Mouse (Mus musculus) heart, adult 2 months (tissue): Measurements from ENCODE around the gene Gm13889.

Experiments
- CTCF ChIP-seq: fragments of 200-600 bp; IDR thresholded peaks from 2 replicates; pipeline ENCODE4 v1.8.1; 2022; ENCODE audit warnings: antibody characterized with exemption, mild to moderate bottlenecking, moderate library complexity
- EP300 ChIP-seq: fragments of 200-500 bp; IDR thresholded peaks from 2 replicates; pipeline ENCODE4 v1.6.1; 2011; ENCODE audit warnings: low read depth, low read length, control low read depth; ENCODE audit not compliant: insufficient read depth

GRCm38 (mm10) chr2:93944855-93945254 is 12.1 kb downstream of the Gm13889 start:
- TF ChIP-seq CTCF (no peak), EP300 (no peak)
